8 mouse cellular contexts compared by ENCODE assay signal in the genomic region with DNA sequence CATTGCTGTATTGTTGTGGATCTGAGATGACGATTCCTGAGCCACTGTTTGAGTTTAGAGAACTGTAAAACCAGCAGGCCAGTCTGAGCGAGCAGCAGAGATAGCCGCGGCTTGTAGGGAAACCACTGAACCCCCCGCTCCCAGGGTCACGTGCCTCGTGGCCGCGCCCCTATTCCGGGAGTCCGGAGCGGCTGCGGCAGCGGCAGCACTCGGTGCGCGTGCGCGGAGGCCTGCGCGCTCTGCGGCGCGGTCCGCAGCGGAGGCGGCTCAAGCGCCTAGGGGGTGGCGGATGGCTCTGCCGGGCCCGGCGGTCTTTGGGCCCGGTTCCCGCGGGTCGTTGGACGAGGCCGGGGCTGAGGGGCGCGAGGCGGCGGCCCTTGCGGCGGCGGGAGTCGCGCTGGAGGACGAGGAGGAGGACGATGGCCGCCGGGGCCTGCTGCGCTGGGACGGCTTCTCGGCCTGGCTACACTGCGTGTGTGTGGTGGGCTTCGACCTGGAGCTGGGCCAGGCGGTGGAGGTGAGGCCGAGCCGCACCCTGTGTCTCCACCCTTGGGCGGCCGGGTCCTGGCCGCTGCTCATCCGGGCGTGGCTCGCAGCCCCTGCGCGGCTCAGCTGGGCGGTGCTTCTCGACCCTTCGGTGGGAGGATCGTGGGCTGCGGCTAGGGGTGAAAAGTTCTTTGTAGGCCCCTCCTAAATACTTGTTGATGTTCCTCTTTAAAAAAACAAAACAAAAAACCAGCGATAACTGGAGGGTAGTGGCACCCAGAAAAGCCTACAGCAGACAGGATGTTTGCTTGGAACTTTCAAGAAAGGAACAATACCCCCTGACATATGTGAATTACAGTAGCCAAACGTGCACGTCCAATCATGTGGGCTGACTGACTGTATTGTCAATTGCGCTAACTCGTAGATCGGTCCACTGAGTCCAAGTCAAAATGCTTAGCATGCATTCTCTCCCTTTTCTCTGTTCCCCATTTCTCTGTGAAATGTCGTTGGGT. TPM values are rescaled to one million over a fixed set of nuclear protein-coding genes. Genes with fewer than 3 reads are reported as not detected.
A peak's percentile ranks its signal among the peaks of the same experiment; 100 is the strongest.
DNase-seq lines count a peak whose midpoint lies in the region; ATAC-seq and TF ChIP-seq lines count a peak whose summit lies in the region.

No protein-coding gene starts in this region.

- ATAC-seq in embryonic facial prominence, embryonic 15.5 days (ENCODE audit: insufficient number of reproducible peaks, low FRiP score, low TSS enrichment, low read depth) = peak; percentile 96
- ATAC-seq in kidney, embryonic 15.5 days (replicated peaks; ENCODE audit: low FRiP score) = peak; percentile 97
- peak; percentile 80 for ATAC-seq in monocyte, adult 5-6 weeks (replicated peaks; ENCODE audit: insufficient number of reproducible peaks, low FRiP score, low TSS enrichment, poor library complexity, severe bottlenecking)

- H3K36me3 ChIP-seq in embryonic facial prominence, embryonic 15.5 days = peaks cover 6% of the 10 kb centered on the region; the same call in 1 of the 2 replicates
- H3K36me3 ChIP-seq in heart, embryonic 10.5 days = peaks cover 9% of the 10 kb centered on the region
- H3K36me3 ChIP-seq in kidney, embryonic 15.5 days = peaks cover 8% of the 10 kb centered on the region; the same call in 1 of the 2 replicates

- under 1% methylated on average over 79 of the region's 79 CpGs for WGBS in bone marrow, adult 2 months
- under 1% methylated on average over 78 of the region's 79 CpGs for WGBS in embryonic facial prominence, embryonic 15.5 days
- under 1% methylated on average over 79 of the region's 79 CpGs for WGBS in heart, embryonic 10.5 days
- under 1% methylated on average over 77 of the region's 79 CpGs for WGBS in kidney, embryonic 15.5 days

- peaks cover 1% of the 10 kb centered on the region; the same call in 1 of the 2 replicates for H3K4me1 ChIP-seq in bone marrow, adult 2 months (ENCODE audit: control insufficient read depth, insufficient read depth, low read length)
- peaks cover 13% of the 10 kb centered on the region for H3K4me1 ChIP-seq in embryonic facial prominence, embryonic 15.5 days
- H3K4me1 ChIP-seq in heart, embryonic 10.5 days = peaks cover 16% of the 10 kb centered on the region
- peaks cover 10% of the 10 kb centered on the region for H3K4me1 ChIP-seq in kidney, embryonic 15.5 days

- TF ChIP-seq CTCF in bone marrow, adult 2 months (IDR thresholded peaks at IDR 0.05; ENCODE audit: control insufficient read depth, insufficient read depth, low read length) = no peak

- TF ChIP-seq POLR2A in bone marrow, adult 2 months (IDR thresholded peaks at IDR 0.05; ENCODE audit: borderline replicate concordance, control insufficient read depth, low read depth, low read length) = peak; percentile 94

- peak; percentile 91 for DNase-seq in 416B (ENCODE audit: low read depth)
- DNase-seq in heart, embryonic 10.5 days (ENCODE audit: low spot score) = peak; percentile 95
- peak; percentile 94 for DNase-seq in liver
- peak; percentile 90 to 93 for DNase-seq in spleen, postnatal 4 days (ENCODE audit: low spot score in 2 of 2)

- H3K27me3 ChIP-seq in embryonic facial prominence, embryonic 15.5 days = no peaks in the 10 kb centered on the region
- no peaks in the 10 kb centered on the region for H3K27me3 ChIP-seq in heart, embryonic 10.5 days (ENCODE audit: insufficient read depth, poor library complexity, severe bottlenecking)
- no peaks in the 10 kb centered on the region for H3K27me3 ChIP-seq in kidney, embryonic 15.5 days

- H3K27ac ChIP-seq in bone marrow, adult 2 months (ENCODE audit: control insufficient read depth, insufficient read depth, low read depth, low read length, poor library complexity) = peak overlapping the region; percentile 99
- peak overlapping the region; percentile 98 for H3K27ac ChIP-seq in embryonic facial prominence, embryonic 15.5 days (replicated peaks)
- peak overlapping the region; percentile 100 for H3K27ac ChIP-seq in heart, embryonic 10.5 days
- H3K27ac ChIP-seq in kidney, embryonic 15.5 days = peak overlapping the region; percentile 99

- H3K4me2 ChIP-seq in embryonic facial prominence, embryonic 15.5 days (replicated peaks) = peak overlapping the region; percentile 52
- H3K4me2 ChIP-seq in kidney, embryonic 15.5 days = peak overlapping the region; percentile 62

- peak overlapping the region; percentile 90 for H3K4me3 ChIP-seq in bone marrow, adult 2 months (replicated peaks; ENCODE audit: control insufficient read depth, low read depth, low read length)
- H3K4me3 ChIP-seq in embryonic facial prominence, embryonic 15.5 days (replicated peaks) = peak overlapping the region; percentile 98
- peak overlapping the region; percentile 95 for H3K4me3 ChIP-seq in heart, embryonic 10.5 days
- peak overlapping the region; percentile 90 for H3K4me3 ChIP-seq in kidney, embryonic 15.5 days (replicated peaks)

- H3K9ac ChIP-seq in embryonic facial prominence, embryonic 15.5 days = peak overlapping the region; percentile 100
- peak overlapping the region; percentile 98 for H3K9ac ChIP-seq in kidney, embryonic 15.5 days

- H3K9me3 ChIP-seq in embryonic facial prominence, embryonic 15.5 days (replicated peaks) = no peaks in the 10 kb centered on the region
- H3K9me3 ChIP-seq in heart, embryonic 10.5 days = no peaks in the 10 kb centered on the region
- H3K9me3 ChIP-seq in kidney, embryonic 15.5 days (replicated peaks) = no peaks in the 10 kb centered on the region

RNA-seq across cellular contexts. Expression of gene Dennd6a, which starts 6.0 kb away (rescaled TPM):
- 7.6 and 9.0 TPM in 2 replicates for polyA plus RNA-seq in bone marrow, adult 2 months (2011; ENCODE audit: insufficient read depth, insufficient read length, low replicate concordance, missing spikeins)
- 27.8 and 28.3 TPM in 2 replicates for polyA plus RNA-seq in embryonic facial prominence, embryonic 15.5 days (2015; fragmentation: Nextera tagmentation; extraction: Ambion mirVana)
- polyA plus RNA-seq in heart, embryonic 10.5 days (2016; fragmentation: Nextera tagmentation; extraction: Ambion mirVana) = 23.0 and 32.0 TPM in 2 replicates
- polyA plus RNA-seq in kidney, embryonic 15.5 days (2015; fragmentation: Nextera tagmentation; extraction: Ambion mirVana) = 31.7 and 34.2 TPM in 2 replicates
- 28.5 to 43.1 TPM (median 32.7 TPM) in 3 replicates for total RNA-seq in monocyte, adult 5-6 weeks (2017)

RNA-seq across cellular contexts. Expression of gene Slmap, which starts 44.9 kb away (rescaled TPM):
- 58.3 and 75.2 TPM in 2 replicates for polyA plus RNA-seq in bone marrow, adult 2 months (2011; ENCODE audit: insufficient read depth, insufficient read length, low replicate concordance, missing spikeins)
- polyA plus RNA-seq in embryonic facial prominence, embryonic 15.5 days (2015; fragmentation: Nextera tagmentation; extraction: Ambion mirVana) = 19.5 and 21.5 TPM in 2 replicates
- polyA plus RNA-seq in heart, embryonic 10.5 days (2016; fragmentation: Nextera tagmentation; extraction: Ambion mirVana) = 45.1 and 83.8 TPM in 2 replicates
- polyA plus RNA-seq in kidney, embryonic 15.5 days (2015; fragmentation: Nextera tagmentation; extraction: Ambion mirVana) = 19.5 and 19.6 TPM in 2 replicates
- 76.2 to 135 TPM (median 95.9 TPM) in 3 replicates for total RNA-seq in monocyte, adult 5-6 weeks (2017)

RNA-seq across cellular contexts. Expression of gene Arf4, which starts 58.2 kb away (rescaled TPM):
- polyA plus RNA-seq in bone marrow, adult 2 months (2011; ENCODE audit: insufficient read depth, insufficient read length, low replicate concordance, missing spikeins) = 36.8 and 38.3 TPM in 2 replicates
- 641 and 642 TPM in 2 replicates for polyA plus RNA-seq in embryonic facial prominence, embryonic 15.5 days (2015; fragmentation: Nextera tagmentation; extraction: Ambion mirVana)
- 431 and 507 TPM in 2 replicates for polyA plus RNA-seq in heart, embryonic 10.5 days (2016; fragmentation: Nextera tagmentation; extraction: Ambion mirVana)
- polyA plus RNA-seq in kidney, embryonic 15.5 days (2015; fragmentation: Nextera tagmentation; extraction: Ambion mirVana) = 594 and 610 TPM in 2 replicates
- total RNA-seq in monocyte, adult 5-6 weeks (2017) = 125 to 462 TPM (median 150 TPM) in 3 replicates

Comparison
In these comparisons a context has a peak if more than half of its experiments do, and no peak if none do; other contexts are left out.
1. Peak in every context shown above with its lines: DNase-seq, ATAC-seq, H3K4me3 ChIP-seq and H3K27ac ChIP-seq.
2. RNA of gene Arf4, which starts 58.2 kb away (polyA plus RNA-seq): 641 to 642 TPM in embryonic facial prominence, embryonic 15.5 days, 594 to 610 TPM in kidney, embryonic 15.5 days and 431 to 507 TPM in heart, embryonic 10.5 days; 36.8 to 38.3 TPM in bone marrow, adult 2 months; every median in the first group is over 10 times any median in the second.